Mouse (Mus musculus): Measurements from ENCODE around the gene Tmem9b. TPM values are rescaled to one million over a fixed set of nuclear protein-coding genes. Genes with fewer than 3 reads are reported as not detected.

The Tmem9b gene
- total RNA-seq (2017), result 43.1 to 71.7 TPM (median 54.0 TPM) in 3 replicates

- ATAC-seq (replicated peaks; ENCODE audit: insufficient number of reproducible peaks, low FRiP score, low TSS enrichment, poor library complexity, severe bottlenecking), result peak; percentile 45
These were observed at the start of gene Tmem9b for GRCm38 (mm10) chr7:109752008-109752925. Gene Tmem9b (minus strand): TSS chr7:109752875.

- no peak for ATAC-seq (replicated peaks; ENCODE audit: insufficient number of reproducible peaks, low FRiP score, low TSS enrichment, poor library complexity, severe bottlenecking)
These were observed 48.0 kb upstream of the Tmem9b start for GRCm38 (mm10) chr7:109800626-109801025.

- ATAC-seq (replicated peaks; ENCODE audit: insufficient number of reproducible peaks, low FRiP score, low TSS enrichment, poor library complexity, severe bottlenecking), result no peak
These were observed 46.5 kb upstream of the Tmem9b start for GRCm38 (mm10) chr7:109799168-109799567.

GRCm38 (mm10) chr7:109795564-109795963 is 42.9 kb upstream of the Tmem9b start:
- ATAC-seq (replicated peaks; ENCODE audit: insufficient number of reproducible peaks, low FRiP score, low TSS enrichment, poor library complexity, severe bottlenecking), result no peak

- ATAC-seq (replicated peaks; ENCODE audit: insufficient number of reproducible peaks, low FRiP score, low TSS enrichment, poor library complexity, severe bottlenecking), result no peak
These were observed 41.9 kb upstream of the Tmem9b start for GRCm38 (mm10) chr7:109794556-109794955.

- no peak for ATAC-seq (replicated peaks; ENCODE audit: insufficient number of reproducible peaks, low FRiP score, low TSS enrichment, poor library complexity, severe bottlenecking)
These were observed 40.1 kb upstream of the Tmem9b start for GRCm38 (mm10) chr7:109792759-109793158.

- no peak for ATAC-seq (replicated peaks; ENCODE audit: insufficient number of reproducible peaks, low FRiP score, low TSS enrichment, poor library complexity, severe bottlenecking)
These were observed 38.1 kb upstream of the Tmem9b start for GRCm38 (mm10) chr7:109790818-109791217.

GRCm38 (mm10) chr7:109787860-109788259 is 35.2 kb upstream of the Tmem9b start:
- no peak for ATAC-seq (replicated peaks; ENCODE audit: insufficient number of reproducible peaks, low FRiP score, low TSS enrichment, poor library complexity, severe bottlenecking)

GRCm38 (mm10) chr7:109783281-109783680 is 30.6 kb upstream of the Tmem9b start:
- no peak for ATAC-seq (replicated peaks; ENCODE audit: insufficient number of reproducible peaks, low FRiP score, low TSS enrichment, poor library complexity, severe bottlenecking)

GRCm38 (mm10) chr7:109781470-109782203 is 29.0 kb upstream of the Tmem9b start, which contains the start of gene Nrip3:
Gene Nrip3 (minus strand): TSS chr7:109782025.
- ATAC-seq (replicated peaks; ENCODE audit: insufficient number of reproducible peaks, low FRiP score, low TSS enrichment, poor library complexity, severe bottlenecking), result no peak; the same call in 1 of the 2 replicates

GRCm38 (mm10) chr7:109781087-109781469 is 28.4 kb upstream of the Tmem9b start:
- no peak for ATAC-seq (replicated peaks; ENCODE audit: insufficient number of reproducible peaks, low FRiP score, low TSS enrichment, poor library complexity, severe bottlenecking)

- no peak for ATAC-seq (replicated peaks; ENCODE audit: insufficient number of reproducible peaks, low FRiP score, low TSS enrichment, poor library complexity, severe bottlenecking)
These were observed 19.6 kb upstream of the Tmem9b start for GRCm38 (mm10) chr7:109772251-109772650.

GRCm38 (mm10) chr7:109768699-109769383 is 16.2 kb upstream of the Tmem9b start:
- ATAC-seq (replicated peaks; ENCODE audit: insufficient number of reproducible peaks, low FRiP score, low TSS enrichment, poor library complexity, severe bottlenecking), result no peak

- no peak for ATAC-seq (replicated peaks; ENCODE audit: insufficient number of reproducible peaks, low FRiP score, low TSS enrichment, poor library complexity, severe bottlenecking)
These were observed 15.1 kb upstream of the Tmem9b start for GRCm38 (mm10) chr7:109767575-109768350.

GRCm38 (mm10) chr7:109764009-109764408 is 11.3 kb upstream of the Tmem9b start:
- no peak for ATAC-seq (replicated peaks; ENCODE audit: insufficient number of reproducible peaks, low FRiP score, low TSS enrichment, poor library complexity, severe bottlenecking)

- no peak for ATAC-seq (replicated peaks; ENCODE audit: insufficient number of reproducible peaks, low FRiP score, low TSS enrichment, poor library complexity, severe bottlenecking)
These were observed 3.6 kb upstream of the Tmem9b start for GRCm38 (mm10) chr7:109756291-109756690.

- ATAC-seq (replicated peaks; ENCODE audit: insufficient number of reproducible peaks, low FRiP score, low TSS enrichment, poor library complexity, severe bottlenecking), result no peak
These were observed 1.4 kb upstream of the Tmem9b start for GRCm38 (mm10) chr7:109754034-109754433.

GRCm38 (mm10) chr7:109751427-109752007 is 1.2 kb downstream of the Tmem9b start:
- ATAC-seq (replicated peaks; ENCODE audit: insufficient number of reproducible peaks, low FRiP score, low TSS enrichment, poor library complexity, severe bottlenecking), result peak; percentile 38; the same call in 1 of the 2 replicates
